Mouse (Mus musculus) midbrain, embryonic 14.5 days (tissue): ENCODE results near the gene Tmem117. TPM values are rescaled to one million over a fixed set of nuclear protein-coding genes. Genes with fewer than 3 reads are reported as not detected.

Source experiments
- ATAC-seq: fragments of 200-750 bp; cut with Nextera tagmentation; 2 replicates; pipeline ENCODE4 v1.8.0; 2017; ENCODE audit warnings: moderate number of reproducible peaks, moderate library complexity; ENCODE audit not compliant: low FRiP score, low TSS enrichment
- DNase-seq: peaks from one replicate; pipeline ENCODE4 v3.0.0-alpha.2; 2015
- H3K27ac ChIP-seq: fragments of 300-500 bp; sonication (generic); replicated peaks from 2 replicates; pipeline ENCODE4 v1.5.1; 2014; ENCODE audit warnings: mild to moderate bottlenecking, low read depth, low read length, moderate library complexity
- H3K27me3 ChIP-seq: fragments of 300-500 bp; sonication (generic); 2 replicates; pipeline ENCODE4 v1.6.1; 2014; ENCODE audit warnings: low read length, control low read depth, mixed read lengths; ENCODE audit not compliant: control insufficient read depth, insufficient read depth
- H3K36me3 ChIP-seq: fragments of 300-500 bp; sonication (generic); 2 replicates; pipeline ENCODE4 v1.6.1; 2014; ENCODE audit warnings: low read length, control low read depth; ENCODE audit not compliant: control insufficient read depth, insufficient read depth
- H3K4me1 ChIP-seq: fragments of 300-500 bp; sonication (generic); 2 replicates; pipeline ENCODE4 v1.6.1; 2014; ENCODE audit warnings: mild to moderate bottlenecking, antibody characterized with exemption, low read length, control low read depth; ENCODE audit not compliant: control insufficient read depth, insufficient read depth
- H3K4me2 ChIP-seq: fragments of 300-500 bp; sonication (generic); 2 replicates; pipeline ENCODE4 v1.6.1; 2014; ENCODE audit warnings: mild to moderate bottlenecking, low read length, moderate library complexity
- H3K4me3 ChIP-seq: fragments of 300-500 bp; sonication (generic); replicated peaks from 2 replicates; pipeline ENCODE4 v1.5.1; 2014; ENCODE audit warnings: low read depth, low read length
- H3K9ac ChIP-seq: fragments of 300-500 bp; sonication (generic); replicated peaks from 2 replicates; pipeline ENCODE4 v1.6.1; 2014; ENCODE audit warnings: mild to moderate bottlenecking, low read length, moderate library complexity
- H3K9me3 ChIP-seq: fragments of 300-500 bp; sonication (generic); 2 replicates; pipeline ENCODE4 v1.6.1; 2016; ENCODE audit warnings: low read length, control low read depth, mixed read lengths; ENCODE audit not compliant: control insufficient read depth
- WGBS: fragments of 180-500 bp; shearing (Covaris S2); extraction: QIAGEN DNeasy Blood & Tissue Kit; methylation state at CpG from one replicate; pipeline ENCODE4 v1.1.7; 2014; 5-methylcytosine and 5-hydroxymethylcytosine counted together
- polyA plus RNA-seq: library from polyadenylated mRNA; unstranded; fragments of >200 nt; fragmentation: Nextera tagmentation; extraction: Ambion mirVana; gene quantifications from 2 replicates; pipeline ENCODE4 v1.2.1, GENCODE M21; 2014

Tmem117 gene
- polyA plus RNA-seq, 1 experiment from 2014 or later, result 10.5 TPM

- Histone ChIP-seq H3K27me3 (no peaks in the 10 kb centered on the region), H3K4me1 (0 out of 2 replicates have a peak, but pooled peaks cover 2% of the 10 kb centered on the region), H3K27ac (peak overlapping the region; percentile 37; the same call in 1 of the 2 replicates), H3K9ac (no peak overlapping the region), H3K4me2 (no peak overlapping the region), H3K9me3 (no peaks in the 10 kb centered on the region), H3K36me3 (no peaks in the 10 kb centered on the region), H3K4me3 (no peak overlapping the region)
- 63% methylated on average over 8 of the region's 8 CpGs for WGBS
- ATAC-seq (no peak), DNase-seq (peak; percentile 46)
These were observed 376.2 kb downstream of the Tmem117 start for GRCm38 (mm10) chr15:95005121-95005824.

- no peak overlapping the region for H3K4me2 ChIP-seq
- DNase-seq, result no peak
- WGBS, result 92% methylated on average over 7 of the region's 7 CpGs
- no peak overlapping the region for H3K4me3 ChIP-seq
- H3K9me3 ChIP-seq, result no peaks in the 10 kb centered on the region
- no peak for ATAC-seq
- H3K27ac ChIP-seq, result no peak overlapping the region
- no peaks in the 10 kb centered on the region for H3K36me3 ChIP-seq
- H3K9ac ChIP-seq, result no peak overlapping the region
- no peaks in the 10 kb centered on the region for H3K4me1 ChIP-seq
- H3K27me3 ChIP-seq, result no peaks in the 10 kb centered on the region
These were observed 393.2 kb downstream of the Tmem117 start for GRCm38 (mm10) chr15:95022251-95022650.

- H3K36me3 ChIP-seq, result no peaks in the 10 kb centered on the region
- ATAC-seq, result no peak
- no peaks in the 10 kb centered on the region for H3K27me3 ChIP-seq
- H3K4me1 ChIP-seq, result no peaks in the 10 kb centered on the region
- DNase-seq, result no peak
- WGBS, result 86% methylated on average over 6 of the region's 6 CpGs
- no peak overlapping the region for H3K27ac ChIP-seq
- no peak overlapping the region for H3K4me3 ChIP-seq
- H3K4me2 ChIP-seq, result no peak overlapping the region
- H3K9me3 ChIP-seq, result no peaks in the 10 kb centered on the region
- no peak overlapping the region for H3K9ac ChIP-seq
These were observed 395.4 kb downstream of the Tmem117 start for GRCm38 (mm10) chr15:95024401-95024800.

- no peaks in the 10 kb centered on the region for H3K27me3 ChIP-seq
- H3K4me3 ChIP-seq, result no peak overlapping the region
- no peaks in the 10 kb centered on the region for H3K4me1 ChIP-seq
- H3K36me3 ChIP-seq, result no peaks in the 10 kb centered on the region
- WGBS, result 36% methylated on average over 13 of the region's 13 CpGs
- H3K4me2 ChIP-seq, result peak overlapping the region; percentile 22; the same call in 1 of the 2 replicates
- ATAC-seq (no peak), DNase-seq (peak; percentile 40)
- H3K27ac ChIP-seq, result no peak overlapping the region
- no peak overlapping the region for H3K9ac ChIP-seq
- no peaks in the 10 kb centered on the region for H3K9me3 ChIP-seq
These were observed 399.9 kb downstream of the Tmem117 start for GRCm38 (mm10) chr15:95028862-95029486.

DNA sequence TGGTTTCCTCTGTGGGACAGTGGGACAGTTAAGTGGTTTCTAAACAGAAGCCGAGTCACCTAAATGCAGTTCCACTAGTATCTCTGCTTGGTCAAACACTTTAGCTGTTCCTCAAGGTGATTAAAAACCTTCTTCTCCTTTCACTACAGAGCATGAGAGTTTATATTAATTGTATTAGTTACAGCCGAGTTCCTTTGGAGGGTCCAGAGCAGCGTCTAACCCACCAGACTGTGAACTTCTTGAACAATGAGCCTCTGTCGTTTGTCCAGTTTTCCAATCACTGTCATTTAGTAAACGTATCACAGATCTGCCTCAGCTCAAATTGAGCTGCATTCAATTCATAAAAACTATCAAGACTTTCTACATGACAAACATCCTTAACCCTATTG, 400.4 kb downstream of the Tmem117 start:
- Histone ChIP-seq H3K4me3 (no peak overlapping the region), H3K36me3 (no peaks in the 10 kb centered on the region), H3K9ac (no peak overlapping the region), H3K4me2 (no peak overlapping the region), H3K4me1 (no peaks in the 10 kb centered on the region), H3K27me3 (no peaks in the 10 kb centered on the region), H3K27ac (no peak overlapping the region), H3K9me3 (no peaks in the 10 kb centered on the region)
- ATAC-seq, result no peak
- WGBS, result 43% methylated on average over 5 of the region's 5 CpGs
- no peak for DNase-seq

GRCm38 (mm10) chr15:95042437-95042836, 413.4 kb downstream of the Tmem117 start:
- Histone ChIP-seq H3K27ac (no peak overlapping the region), H3K4me3 (no peak overlapping the region), H3K4me1 (no peaks in the 10 kb centered on the region), H3K9ac (no peak overlapping the region), H3K4me2 (no peak overlapping the region), H3K9me3 (no peaks in the 10 kb centered on the region), H3K36me3 (no peaks in the 10 kb centered on the region), H3K27me3 (no peaks in the 10 kb centered on the region)
- WGBS, result 81% methylated on average over 9 of the region's 9 CpGs
- no peak for ATAC-seq
- no peak for DNase-seq

- H3K36me3 ChIP-seq, result no peaks in the 10 kb centered on the region
- H3K27me3 ChIP-seq, result no peaks in the 10 kb centered on the region
- no peak overlapping the region for H3K9ac ChIP-seq
- H3K4me1 ChIP-seq, result no peaks in the 10 kb centered on the region
- H3K9me3 ChIP-seq, result no peaks in the 10 kb centered on the region
- ATAC-seq (no peak), DNase-seq (peak; percentile 28)
- no peak overlapping the region for H3K27ac ChIP-seq
- 76% methylated on average over 8 of the region's 8 CpGs for WGBS
- H3K4me3 ChIP-seq, result no peak overlapping the region
- H3K4me2 ChIP-seq, result no peak overlapping the region
These were observed 415.0 kb downstream of the Tmem117 start for GRCm38 (mm10) chr15:95044011-95044410.

DNA sequence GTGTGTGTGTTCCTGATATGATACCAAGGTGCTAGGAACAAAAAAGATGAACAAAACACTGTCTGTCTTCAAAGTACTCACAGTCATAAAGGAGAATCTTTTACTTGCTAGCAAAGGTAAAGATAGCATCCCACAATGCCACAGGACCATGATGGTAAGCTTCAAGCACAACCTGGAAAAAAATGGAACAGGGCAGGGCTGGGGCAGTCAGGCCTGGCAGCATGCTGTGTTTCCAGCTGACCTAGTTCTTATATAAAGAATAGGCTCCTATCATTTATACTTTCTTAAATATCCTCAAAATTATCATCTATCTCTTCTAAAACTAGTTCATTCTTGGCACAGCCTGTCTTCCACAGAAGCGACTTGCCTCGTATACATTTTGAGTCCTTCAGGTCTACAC, 418.5 kb downstream of the Tmem117 start:
- no peak overlapping the region for H3K4me3 ChIP-seq
- no peaks in the 10 kb centered on the region for H3K36me3 ChIP-seq
- no peaks in the 10 kb centered on the region for H3K4me1 ChIP-seq
- 91% methylated on average over 2 of the region's 2 CpGs for WGBS
- H3K9me3 ChIP-seq, result no peaks in the 10 kb centered on the region
- no peak for ATAC-seq
- H3K9ac ChIP-seq, result no peak overlapping the region
- H3K4me2 ChIP-seq, result no peak overlapping the region
- H3K27ac ChIP-seq, result no peak overlapping the region
- no peak for DNase-seq
- H3K27me3 ChIP-seq, result no peaks in the 10 kb centered on the region

- ATAC-seq, result no peak
- Histone ChIP-seq H3K4me3 (no peak overlapping the region), H3K4me2 (no peak overlapping the region), H3K36me3 (no peaks in the 10 kb centered on the region), H3K27ac (no peak overlapping the region), H3K9ac (no peak overlapping the region), H3K9me3 (no peaks in the 10 kb centered on the region), H3K27me3 (no peaks in the 10 kb centered on the region), H3K4me1 (no peaks in the 10 kb centered on the region)
- WGBS, result 75% methylated on average over 6 of the region's 6 CpGs
- DNase-seq, result no peak
These were observed 420.2 kb downstream of the Tmem117 start for GRCm38 (mm10) chr15:95049171-95049729.
